Mouse (Mus musculus) layer of hippocampus, adult 8-10 months (tissue): ENCODE measurements around the gene Sec24b. TPM values are rescaled to one million over a fixed set of nuclear protein-coding genes. Genes with fewer than 3 reads are reported as not detected.

ENCODE experiments used
- DNase-seq, 2 experiments: peaks; one replicate each; pipeline ENCODE4 v3.0.0; 2022; ENCODE audit warnings: low spot score in 2 of 2
- total RNA-seq, 4 experiments: library from RNA; stranded (reverse); gene quantifications; 2 replicates each; pipeline ENCODE4 v1.2.4; 2022

The Sec24b gene
- total RNA-seq, 4 experiments from 2014 or later, result 51.2 to 84.4 (median 72.7) TPM

- DNase-seq, result no peak
Observed at GRCm38 (mm10) chr3:129979510-129979909, 81.8 kb downstream of the Sec24b start.

GRCm38 (mm10) chr3:129978716-129979115 lies 82.6 kb downstream of the Sec24b start:
- no peak for DNase-seq

- no peak for DNase-seq
Observed at GRCm38 (mm10) chr3:129976317-129976716, 85.0 kb downstream of the Sec24b start.

- DNase-seq, result peak; percentile 32 to 48
Observed at GRCm38 (mm10) chr3:129970529-129971515, 90.5 kb downstream of the Sec24b start.

- no peak for DNase-seq
Observed at GRCm38 (mm10) chr3:129969432-129970395, 91.6 kb downstream of the Sec24b start, which contains the start of gene Mcub. TSS of gene Mcub (minus strand) at chr3:129970206.

GRCm38 (mm10) chr3:129969031-129969430 lies 92.3 kb downstream of the Sec24b start:
- no peak for DNase-seq

GRCm38 (mm10) chr3:129967874-129968273 lies 93.5 kb downstream of the Sec24b start:
- no peak for DNase-seq

- no peak for DNase-seq
Observed at GRCm38 (mm10) chr3:129964681-129965080, 96.7 kb downstream of the Sec24b start.

GRCm38 (mm10) chr3:129962533-129962932 lies 98.8 kb downstream of the Sec24b start:
- no peak for DNase-seq

GRCm38 (mm10) chr3:129953296-129953695 lies 108.1 kb downstream of the Sec24b start:
- no peak for DNase-seq

- DNase-seq, result no peak
Observed at GRCm38 (mm10) chr3:129949158-129949773, 112.1 kb downstream of the Sec24b start.

- DNase-seq, result peak in 1 of 2 experiments; percentile 12
Observed at GRCm38 (mm10) chr3:129948359-129948758, 113.0 kb downstream of the Sec24b start.

- DNase-seq, result no peak
Observed at GRCm38 (mm10) chr3:129946217-129946914, 115.0 kb downstream of the Sec24b start.

- no peak for DNase-seq
Observed at GRCm38 (mm10) chr3:129943813-129944212, 117.5 kb downstream of the Sec24b start.

- DNase-seq, result no peak
Observed at GRCm38 (mm10) chr3:129941291-129941690, 120.1 kb downstream of the Sec24b start.

GRCm38 (mm10) chr3:129940780-129941179 lies 120.6 kb downstream of the Sec24b start:
- DNase-seq, result no peak

GRCm38 (mm10) chr3:129939058-129939457 lies 122.3 kb downstream of the Sec24b start:
- DNase-seq, result no peak

- DNase-seq, result no peak
Observed at GRCm38 (mm10) chr3:129937848-129938247, 123.5 kb downstream of the Sec24b start.

- DNase-seq, result no peak
Observed at GRCm38 (mm10) chr3:129936561-129936960, 124.8 kb downstream of the Sec24b start.
